14 mouse cellular contexts compared by ENCODE assay signal in the genomic region with DNA sequence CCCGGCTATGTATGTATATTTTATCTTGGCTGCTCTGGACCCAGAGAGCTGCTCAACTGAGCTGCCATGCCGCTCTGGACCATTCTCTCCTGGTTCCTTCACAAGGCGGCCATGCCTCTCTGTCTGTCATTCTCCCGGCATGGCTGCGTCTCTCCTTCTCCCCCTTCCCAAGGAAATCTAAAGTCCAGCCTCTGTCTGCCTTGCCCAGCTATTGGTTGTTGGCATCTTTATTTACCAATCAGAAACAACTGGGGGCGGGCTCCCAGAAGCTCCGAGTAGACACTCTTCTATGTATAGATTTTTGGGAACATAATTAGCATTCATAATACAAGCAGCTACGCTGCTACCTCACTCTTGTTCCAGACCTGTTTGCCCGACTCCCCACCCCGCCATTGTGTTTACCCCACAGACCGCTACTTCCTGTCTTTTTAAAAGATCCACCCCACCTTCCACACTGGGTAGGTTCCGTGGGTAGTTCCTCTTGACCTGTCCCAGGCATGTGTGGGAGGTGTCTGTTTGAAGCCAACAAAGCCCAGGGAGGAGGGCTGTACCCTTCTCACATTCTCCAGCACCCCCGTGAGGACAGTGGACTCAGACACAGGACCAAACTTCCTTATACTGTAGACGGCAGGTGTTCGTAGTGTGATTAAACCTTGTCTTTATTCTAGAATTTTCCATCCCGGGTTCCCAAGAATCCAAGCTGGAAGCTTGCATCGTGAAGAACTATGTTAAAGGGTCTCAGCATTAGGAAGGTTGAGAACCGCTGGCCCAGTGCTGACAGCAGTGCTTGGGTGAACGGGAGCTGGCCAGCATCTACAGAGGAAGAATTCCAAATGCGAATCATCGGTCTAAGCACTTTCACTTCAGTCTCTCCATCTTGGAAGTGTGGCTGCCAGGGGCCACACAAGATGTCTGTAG.
"Had no signal": no experiment of that assay in that cellular context is flagged by ENCODE, and none has a peak within 500 bp of the region (broad histone marks: within the 10 kb centered on the region; RNA-seq: fewer than 3 reads in every experiment).

No protein-coding gene starts in this region.

- DNase-seq: kidney, adult 8-10 months; kidney, postnatal 10 days; kidney, postnatal 4 days; left cerebral cortex, postnatal 4 days; lung, adult 18-20 months; right cerebral cortex, adult 18-20 months; right cerebral cortex, postnatal 25 days; thymus, adult 18-20 months; thymus, postnatal 14 days had no signal

- H3K36me3 ChIP-seq: limb, embryonic 13.5 days; midbrain, embryonic 13.5 days; neural tube, embryonic 15.5 days had no signal

- H3K4me1 ChIP-seq: neural tube, embryonic 15.5 days had no signal

- ATAC-seq: midbrain, embryonic 13.5 days had no signal

- H3K4me3 ChIP-seq: layer of hippocampus, adult 2 months; limb, embryonic 13.5 days; midbrain, embryonic 13.5 days; neural tube, embryonic 15.5 days had no signal

- H3K27ac ChIP-seq: layer of hippocampus, adult 2 months; limb, embryonic 13.5 days; liver, embryonic 14.5 days; midbrain, embryonic 13.5 days; neural tube, embryonic 15.5 days had no signal

- H3K9me3 ChIP-seq: limb, embryonic 13.5 days; midbrain, embryonic 13.5 days; neural tube, embryonic 15.5 days had no signal

- H3K9ac ChIP-seq: limb, embryonic 13.5 days; liver, embryonic 14.5 days; midbrain, embryonic 13.5 days; neural tube, embryonic 15.5 days had no signal

- H3K27me3 ChIP-seq: limb, embryonic 13.5 days; neural tube, embryonic 15.5 days had no signal

- H3K4me2 ChIP-seq: limb, embryonic 13.5 days; midbrain, embryonic 13.5 days; neural tube, embryonic 15.5 days had no signal
